Mouse (Mus musculus): ENCODE measurements around the gene Lrrtm3. TPM values are rescaled to one million over a fixed set of nuclear protein-coding genes. Genes with fewer than 3 reads are reported as not detected.

The Lrrtm3 gene
- polyA plus RNA-seq, 1 experiment from 2014 or later, result 25.0 TPM

- no peak overlapping the region for H3K4me2 ChIP-seq (replicated peaks)
- no peak overlapping the region for H3K9ac ChIP-seq (replicated peaks)
- no peaks in the 10 kb centered on the region for H3K27me3 ChIP-seq
- no peaks in the 10 kb centered on the region for H3K36me3 ChIP-seq
- no peaks in the 10 kb centered on the region for H3K9me3 ChIP-seq
- H3K4me3 ChIP-seq, result no peak overlapping the region
- 87% methylated on average over 2 of the region's 2 CpGs for WGBS
- H3K4me1 ChIP-seq, result no peaks in the 10 kb centered on the region
- H3K27ac ChIP-seq (replicated peaks), result no peak overlapping the region
- no peak for ATAC-seq (replicated peaks)
Measured at GRCm38 (mm10) chr10:63972300-63972699, 117.8 kb downstream of the Lrrtm3 start.

DNA sequence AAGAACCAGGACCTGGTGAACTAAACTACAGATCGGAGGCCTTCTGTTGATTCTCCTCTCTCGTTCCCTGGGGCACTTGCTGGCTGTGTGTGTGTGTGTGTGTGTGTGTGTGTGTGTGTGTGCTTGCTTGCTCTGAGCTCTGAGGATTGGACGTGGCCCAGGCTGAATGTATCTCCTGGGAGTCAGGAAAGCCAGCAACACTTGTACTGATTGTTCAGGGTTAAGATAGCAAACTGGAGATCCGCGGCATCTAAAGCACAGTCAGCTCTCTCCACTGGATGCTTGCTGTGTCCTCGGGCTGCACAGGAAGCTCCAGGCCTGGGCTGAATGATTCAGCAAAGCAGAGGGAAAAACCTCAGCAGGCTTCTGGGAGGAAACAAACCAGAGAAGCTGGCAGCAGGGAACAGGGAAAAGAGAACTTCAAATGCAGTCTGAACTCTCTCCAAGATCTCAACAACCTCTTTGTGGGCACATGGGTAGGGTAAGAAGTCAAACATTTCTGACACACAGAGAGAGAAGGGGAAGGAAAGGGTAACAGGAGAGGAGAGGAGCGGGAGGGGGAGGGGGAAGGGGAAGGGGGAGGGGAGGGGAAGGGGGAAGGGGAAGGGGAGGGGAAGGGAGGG, 135.7 kb downstream of the Lrrtm3 start:
- 34% methylated on average over 6 of the region's 7 CpGs for WGBS
- no peak overlapping the region for H3K27ac ChIP-seq (replicated peaks)
- H3K27me3 ChIP-seq, result no peaks in the 10 kb centered on the region
- no peaks in the 10 kb centered on the region for H3K4me1 ChIP-seq
- no peak overlapping the region for H3K4me3 ChIP-seq
- no peak for ATAC-seq (replicated peaks)
- no peak overlapping the region for H3K9ac ChIP-seq (replicated peaks)
- H3K4me2 ChIP-seq (replicated peaks), result no peak overlapping the region
- no peaks in the 10 kb centered on the region for H3K36me3 ChIP-seq
- no peaks in the 10 kb centered on the region for H3K9me3 ChIP-seq

DNA sequence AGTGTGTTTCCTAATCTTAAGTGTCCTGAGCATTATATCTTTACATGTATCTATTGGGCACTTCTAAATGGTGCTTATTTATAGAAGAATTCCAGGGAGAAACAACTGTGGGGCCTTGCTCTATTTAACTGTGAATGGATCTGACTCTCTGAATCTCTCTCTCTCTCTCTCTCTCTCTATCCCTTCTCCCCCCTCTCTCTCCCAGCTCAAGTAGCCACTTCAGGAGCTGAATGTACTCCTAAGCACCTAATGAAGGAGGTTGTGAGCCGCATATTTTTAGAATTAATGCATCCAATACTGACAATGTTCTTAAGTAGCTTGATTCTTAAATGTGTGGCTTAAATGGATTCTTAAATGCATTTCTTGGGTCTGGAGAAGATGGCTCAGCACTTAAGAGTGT, 138.6 kb downstream of the Lrrtm3 start:
- H3K4me3 ChIP-seq, result no peak overlapping the region
- H3K9me3 ChIP-seq, result no peaks in the 10 kb centered on the region
- H3K27me3 ChIP-seq, result no peaks in the 10 kb centered on the region
- H3K4me1 ChIP-seq, result no peaks in the 10 kb centered on the region
- H3K36me3 ChIP-seq, result no peaks in the 10 kb centered on the region
- 87% methylated on average over 1 of the region's 1 CpGs for WGBS
- H3K9ac ChIP-seq (replicated peaks), result no peak overlapping the region
- no peak overlapping the region for H3K4me2 ChIP-seq (replicated peaks)
- no peak overlapping the region for H3K27ac ChIP-seq (replicated peaks)
- ATAC-seq (replicated peaks), result no peak

- Histone ChIP-seq H3K27ac (replicated peaks) (no peak overlapping the region), H3K36me3 (no peaks in the 10 kb centered on the region), H3K4me1 (no peaks in the 10 kb centered on the region), H3K9me3 (no peaks in the 10 kb centered on the region), H3K4me2 (replicated peaks) (no peak overlapping the region), H3K27me3 (no peaks in the 10 kb centered on the region), H3K9ac (replicated peaks) (no peak overlapping the region), H3K4me3 (no peak overlapping the region)
- 54% methylated on average over 8 of the region's 8 CpGs for WGBS
- ATAC-seq (replicated peaks), result no peak
Measured at GRCm38 (mm10) chr10:63950867-63951266, 139.2 kb downstream of the Lrrtm3 start.

DNA sequence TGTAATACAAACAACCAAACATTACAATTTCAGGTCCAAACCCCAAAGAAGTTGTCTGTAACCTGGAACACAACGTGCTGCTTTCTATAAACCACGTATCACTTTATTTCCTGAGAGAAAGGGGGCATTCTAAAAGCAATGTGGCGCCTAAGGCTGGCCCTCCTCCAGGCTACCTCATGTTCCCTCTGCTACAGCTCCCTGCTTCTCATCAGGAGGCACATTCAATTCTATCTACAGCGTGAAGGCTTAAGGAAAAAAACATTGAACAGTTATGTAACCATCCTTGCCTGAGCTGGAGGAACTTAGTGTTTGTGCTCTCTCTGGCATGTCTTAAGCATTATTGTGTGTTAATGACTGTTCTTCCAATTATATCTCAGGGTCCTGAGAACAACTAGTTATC, 142.8 kb downstream of the Lrrtm3 start:
- Histone ChIP-seq H3K9me3 (no peaks in the 10 kb centered on the region), H3K27ac (replicated peaks) (no peak overlapping the region), H3K9ac (replicated peaks) (no peak overlapping the region), H3K27me3 (no peaks in the 10 kb centered on the region), H3K4me2 (replicated peaks) (no peak overlapping the region), H3K36me3 (no peaks in the 10 kb centered on the region), H3K4me1 (no peaks in the 10 kb centered on the region), H3K4me3 (no peak overlapping the region)
- WGBS, result 70% methylated on average over 4 of the region's 4 CpGs
- ATAC-seq (replicated peaks), result no peak

DNA sequence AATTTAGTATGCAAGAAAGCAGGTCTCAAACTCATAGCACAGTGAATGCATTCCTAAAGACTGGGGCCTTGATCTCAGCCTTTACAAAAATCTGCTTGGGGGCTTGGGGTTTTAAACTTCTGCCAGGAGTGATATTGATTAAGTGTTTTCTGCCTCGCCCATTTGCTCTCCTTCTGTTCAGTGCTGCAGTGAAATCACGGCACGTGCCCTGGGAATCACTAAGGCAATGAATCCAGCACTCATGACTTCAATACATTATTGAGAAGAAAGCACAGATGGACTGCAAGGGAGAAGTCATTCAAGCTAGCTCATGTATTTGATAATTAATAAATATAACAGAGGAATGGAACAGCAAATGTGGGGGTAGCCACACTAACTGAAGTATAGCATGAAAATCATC, 144.5 kb downstream of the Lrrtm3 start:
- no peaks in the 10 kb centered on the region for H3K9me3 ChIP-seq
- no peaks in the 10 kb centered on the region for H3K27me3 ChIP-seq
- no peak overlapping the region for H3K4me2 ChIP-seq (replicated peaks)
- H3K4me3 ChIP-seq, result no peak overlapping the region
- no peak overlapping the region for H3K9ac ChIP-seq (replicated peaks)
- no peaks in the 10 kb centered on the region for H3K4me1 ChIP-seq
- no peaks in the 10 kb centered on the region for H3K36me3 ChIP-seq
- 67% methylated on average over 3 of the region's 3 CpGs for WGBS
- ATAC-seq (replicated peaks), result no peak
- H3K27ac ChIP-seq (replicated peaks), result no peak overlapping the region

DNA sequence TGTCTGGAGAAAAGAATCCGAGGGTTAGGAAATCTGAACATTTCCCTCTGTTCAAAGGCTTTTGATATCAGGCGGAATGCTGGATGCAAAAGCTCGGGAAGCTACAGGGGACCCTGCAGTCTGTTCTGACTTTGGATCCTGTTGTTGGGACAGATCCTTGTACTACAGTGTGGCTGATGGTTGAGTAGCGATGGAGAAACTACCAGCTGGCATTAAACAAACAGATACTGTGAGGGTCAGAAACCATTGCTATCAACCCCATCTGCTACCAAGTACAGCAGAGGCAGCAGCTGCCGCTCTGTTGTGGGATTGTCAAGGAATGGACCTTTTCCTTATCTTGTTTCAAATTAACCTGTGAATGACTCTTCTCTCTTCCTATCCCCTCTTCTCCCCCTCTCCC, 156.1 kb downstream of the Lrrtm3 start:
- Histone ChIP-seq H3K36me3 (no peaks in the 10 kb centered on the region), H3K4me3 (no peak overlapping the region), H3K27ac (replicated peaks) (no peak overlapping the region), H3K4me1 (0 out of 2 replicates have a peak, but pooled peaks cover 3% of the 10 kb centered on the region), H3K9me3 (no peaks in the 10 kb centered on the region), H3K4me2 (replicated peaks) (no peak overlapping the region), H3K27me3 (no peaks in the 10 kb centered on the region), H3K9ac (replicated peaks) (no peak overlapping the region)
- WGBS, result 64% methylated on average over 5 of the region's 5 CpGs
- ATAC-seq (replicated peaks), result no peak

- ATAC-seq (replicated peaks), result no peak
- Histone ChIP-seq H3K9ac (replicated peaks) (no peak within 1 kb of the TSS), H3K27me3 (no peaks in the 10 kb centered on the region), H3K36me3 (no peaks in the 10 kb centered on the region), H3K4me1 (no peaks in the 10 kb centered on the region), H3K9me3 (no peaks in the 10 kb centered on the region), H3K4me2 (replicated peaks) (no peak within 1 kb of the TSS), H3K27ac (replicated peaks) (no peak within 1 kb of the TSS), H3K4me3 (no peak within 1 kb of the TSS)
Measured at GRCm38 (mm10) chr10:63927334-63927733, 162.7 kb downstream of the Lrrtm3 start, which contains the start of gene Gm10118. Gm10118 (minus strand) TSS chr10:63927434.

- Histone ChIP-seq H3K4me3 (no peak overlapping the region), H3K4me2 (replicated peaks) (no peak overlapping the region), H3K9ac (replicated peaks) (no peak overlapping the region), H3K27me3 (no peaks in the 10 kb centered on the region), H3K36me3 (no peaks in the 10 kb centered on the region), H3K4me1 (no peaks in the 10 kb centered on the region), H3K9me3 (no peaks in the 10 kb centered on the region), H3K27ac (replicated peaks) (no peak overlapping the region)
- no peak for ATAC-seq (replicated peaks)
Measured at GRCm38 (mm10) chr10:63908878-63909277, 181.2 kb downstream of the Lrrtm3 start.

DNA sequence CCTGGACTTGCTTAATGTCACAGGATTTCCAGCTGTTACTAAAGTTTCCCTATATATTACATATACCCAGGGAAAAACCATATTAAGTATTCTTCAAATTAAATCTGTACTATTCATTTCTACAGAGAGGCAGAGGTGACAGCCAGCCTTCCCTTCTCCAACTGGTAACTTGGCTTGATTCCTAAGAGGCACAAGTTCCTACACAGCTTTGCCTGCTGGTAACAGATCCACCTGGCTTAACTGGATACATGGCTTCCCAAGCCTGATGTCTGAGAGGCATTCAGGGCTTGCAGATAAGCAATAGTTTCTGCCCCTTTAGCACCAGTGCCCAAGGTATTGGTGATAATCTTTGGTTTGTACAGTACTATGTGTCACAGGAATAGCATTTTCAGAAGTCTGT, 190.2 kb downstream of the Lrrtm3 start:
- H3K36me3 ChIP-seq, result no peaks in the 10 kb centered on the region
- ATAC-seq (replicated peaks), result no peak
- no peaks in the 10 kb centered on the region for H3K4me1 ChIP-seq
- H3K27ac ChIP-seq (replicated peaks), result no peak overlapping the region
- no peak overlapping the region for H3K4me2 ChIP-seq (replicated peaks)
- H3K4me3 ChIP-seq, result no peak overlapping the region
- no peak overlapping the region for H3K9ac ChIP-seq (replicated peaks)
- H3K9me3 ChIP-seq, result no peaks in the 10 kb centered on the region
- H3K27me3 ChIP-seq, result no peaks in the 10 kb centered on the region

- Histone ChIP-seq H3K4me3 (no peak overlapping the region), H3K27me3 (no peaks in the 10 kb centered on the region), H3K4me2 (replicated peaks) (no peak overlapping the region), H3K9ac (replicated peaks) (no peak overlapping the region), H3K9me3 (no peaks in the 10 kb centered on the region), H3K4me1 (no peaks in the 10 kb centered on the region), H3K27ac (replicated peaks) (no peak overlapping the region), H3K36me3 (no peaks in the 10 kb centered on the region)
- no peak for ATAC-seq (replicated peaks)
- WGBS, result 79% methylated on average over 5 of the region's 5 CpGs
Measured at GRCm38 (mm10) chr10:63894612-63895011, 195.5 kb downstream of the Lrrtm3 start.

DNA sequence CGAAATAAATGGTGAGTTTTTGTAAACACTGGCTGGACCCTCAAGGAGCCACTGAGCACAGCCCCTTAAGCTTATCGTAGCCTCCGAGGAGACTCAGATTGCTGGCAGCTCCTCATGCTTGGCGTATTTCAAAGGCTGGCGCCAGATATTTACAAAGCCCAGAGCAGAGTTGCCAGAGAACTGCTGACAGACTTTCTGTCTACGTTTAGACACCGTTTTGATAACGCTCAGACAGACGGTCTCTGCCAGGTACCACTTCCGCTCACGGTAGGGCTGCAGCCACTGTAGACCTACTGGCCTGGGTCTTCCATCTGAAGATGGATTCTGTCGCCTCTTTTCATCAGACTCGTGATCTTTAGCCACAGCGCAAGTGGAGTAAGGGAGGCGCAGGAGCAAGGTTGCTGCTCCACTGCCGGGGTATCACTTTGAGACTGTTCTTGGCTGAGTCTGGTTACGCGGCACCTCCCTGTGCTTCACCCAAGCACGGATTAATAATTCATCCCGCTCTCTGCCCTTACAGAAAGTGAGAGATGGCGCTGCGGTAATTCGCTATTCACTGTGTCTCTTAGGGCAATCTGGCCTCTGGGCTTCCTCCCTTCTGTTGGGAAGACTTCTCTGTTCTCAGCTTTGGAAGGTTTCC, 203.5 kb downstream of the Lrrtm3 start:
- 71% methylated on average over 23 of the region's 23 CpGs for WGBS
- Histone ChIP-seq H3K4me1 (0 out of 2 replicates have a peak, but pooled peaks cover 5% of the 10 kb centered on the region), H3K27me3 (no peaks in the 10 kb centered on the region), H3K27ac (replicated peaks) (peak overlapping the region; percentile 48; the same call in 1 of the 2 replicates), H3K4me2 (replicated peaks) (peak overlapping the region; percentile 23; the same call in 1 of the 2 replicates), H3K9ac (replicated peaks) (no peak overlapping the region), H3K9me3 (no peaks in the 10 kb centered on the region), H3K4me3 (no peak overlapping the region), H3K36me3 (no peaks in the 10 kb centered on the region)
- no peak for ATAC-seq (replicated peaks)

- H3K4me2 ChIP-seq (replicated peaks), result no peak overlapping the region
- peaks cover 8% of the 10 kb centered on the region; the same call in 1 of the 2 replicates for H3K4me1 ChIP-seq
- no peak overlapping the region for H3K27ac ChIP-seq (replicated peaks)
- H3K4me3 ChIP-seq, result no peak overlapping the region
- 27% methylated on average over 5 of the region's 5 CpGs for WGBS
- peak; percentile 90 for ATAC-seq (replicated peaks)
- no peaks in the 10 kb centered on the region for H3K9me3 ChIP-seq
- no peak overlapping the region for H3K9ac ChIP-seq (replicated peaks)
- no peaks in the 10 kb centered on the region for H3K27me3 ChIP-seq
- no peaks in the 10 kb centered on the region for H3K36me3 ChIP-seq
Measured at GRCm38 (mm10) chr10:63880462-63880903, 209.6 kb downstream of the Lrrtm3 start.
